Mouse (Mus musculus) bone marrow macrophage, adult 2 months (primary cell): ENCODE data around the gene Rras. TPM values are rescaled to one million over a fixed set of nuclear protein-coding genes. Genes with fewer than 3 reads are reported as not detected.
A peak's percentile ranks its signal among the peaks of the same experiment; 100 is the strongest.

Source experiments
- H3K27ac ChIP-seq: 2 replicates; pipeline ENCODE4 v1.5.1; 2012; ENCODE audit warnings: low read depth, low read length; ENCODE audit not compliant: insufficient read depth
- H3K4me1 ChIP-seq: 2 replicates; pipeline ENCODE4 v1.6.1; 2012; ENCODE audit warnings: low read length; ENCODE audit not compliant: control insufficient read depth, insufficient read depth
- H3K4me3 ChIP-seq: 2 replicates; pipeline ENCODE4 v1.5.1; 2012; ENCODE audit warnings: mild to moderate bottlenecking, low read length, moderate library complexity; ENCODE audit not compliant: insufficient read depth
- CTCF ChIP-seq: IDR thresholded peaks from 2 replicates; pipeline ENCODE4 v1.5.1; 2012; ENCODE audit warnings: low read depth, mild to moderate bottlenecking, low read length, moderate library complexity
- POLR2A ChIP-seq: IDR thresholded peaks from 2 replicates; pipeline ENCODE4 v1.6.1; 2012; ENCODE audit warnings: mild to moderate bottlenecking, low read depth, low read length, borderline replicate concordance
- polyA plus RNA-seq: library from polyadenylated mRNA; stranded (reverse); fragments of >200 nt; gene quantifications from 2 replicates; pipeline ENCODE4 v1.2.4, GENCODE M21; 2012; ENCODE audit not compliant: missing spikeins, insufficient read depth, insufficient read length

Gene Rras
- polyA plus RNA-seq, 1 experiment = 123 TPM

- no peaks in the 10 kb centered on the region for H3K4me1 ChIP-seq
- TF ChIP-seq POLR2A (no peak), CTCF (no peak)
- no peak overlapping the region for H3K27ac ChIP-seq
- no peak overlapping the region for H3K4me3 ChIP-seq
These were observed 18.9 kb downstream of the Rras start for GRCm38 (mm10) chr7:45036702-45037101.

GRCm38 (mm10) chr7:45037720-45038361 is 20.1 kb downstream of the Rras start:
- no peak overlapping the region for H3K4me3 ChIP-seq
- peak; percentile 82 for TF ChIP-seq CTCF
- no peak for TF ChIP-seq POLR2A
- no peaks in the 10 kb centered on the region for H3K4me1 ChIP-seq
- no peak overlapping the region for H3K27ac ChIP-seq

GRCm38 (mm10) chr7:45038411-45038810 is 20.6 kb downstream of the Rras start:
- no peaks in the 10 kb centered on the region for H3K4me1 ChIP-seq
- no peak for TF ChIP-seq POLR2A
- no peak for TF ChIP-seq CTCF
- H3K27ac ChIP-seq = no peak overlapping the region
- H3K4me3 ChIP-seq = no peak overlapping the region

- no peaks in the 10 kb centered on the region for H3K4me1 ChIP-seq
- H3K27ac ChIP-seq = no peak overlapping the region
- TF ChIP-seq POLR2A (no peak), CTCF (no peak)
- H3K4me3 ChIP-seq = no peak overlapping the region
These were observed 23.1 kb downstream of the Rras start for GRCm38 (mm10) chr7:45040851-45041250.

DNA sequence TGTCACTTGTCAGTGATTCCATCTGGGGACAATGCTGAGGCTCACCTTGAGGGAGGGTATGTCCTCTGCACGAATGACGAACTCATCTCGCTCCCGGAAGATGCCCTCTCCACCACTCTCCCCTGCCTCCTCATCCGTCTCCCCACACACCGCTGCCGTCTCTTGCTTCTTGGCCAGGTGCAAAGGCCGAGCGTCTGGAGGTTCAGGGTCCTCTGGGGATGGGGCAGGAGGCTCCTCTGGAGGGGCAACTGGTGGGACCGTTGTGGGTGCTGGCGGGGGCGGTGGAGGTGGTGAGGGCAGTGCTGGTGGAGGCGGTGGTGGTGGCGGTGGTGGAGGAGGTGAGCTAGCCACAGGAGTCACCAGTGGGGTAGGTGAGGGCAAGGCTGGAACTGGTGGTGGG is 25.5 kb downstream of the Rras start:
- no peak overlapping the region for H3K4me3 ChIP-seq
- H3K4me1 ChIP-seq = no peaks in the 10 kb centered on the region
- H3K27ac ChIP-seq = no peak overlapping the region
- TF ChIP-seq CTCF (no peak), POLR2A (no peak)

DNA sequence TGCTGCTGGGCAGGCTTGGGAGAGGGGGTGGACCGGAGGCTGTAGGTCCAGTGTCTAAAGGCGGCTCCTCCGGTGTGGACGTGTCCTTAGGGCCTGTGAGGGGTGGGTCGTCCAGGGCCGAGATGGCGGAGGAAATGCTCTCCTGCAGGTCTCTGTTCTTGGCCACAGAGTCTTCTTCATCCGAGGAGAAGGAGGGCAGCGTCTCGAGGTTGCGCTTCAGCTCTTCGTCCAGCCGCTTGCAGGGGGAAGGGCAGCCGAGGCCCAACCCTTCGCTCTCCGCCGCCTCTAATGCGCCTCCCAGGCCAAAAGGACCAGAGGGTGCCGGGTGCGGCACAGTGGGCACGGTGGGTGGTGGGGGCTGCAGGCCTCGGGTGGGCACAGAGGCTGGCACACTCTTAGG is 28.0 kb downstream of the Rras start:
- Histone ChIP-seq H3K4me1 (no peaks in the 10 kb centered on the region), H3K4me3 (no peak overlapping the region), H3K27ac (no peak overlapping the region)
- TF ChIP-seq CTCF (no peak), POLR2A (no peak)

GRCm38 (mm10) chr7:45046853-45047350 is 29.1 kb downstream of the Rras start:
- Histone ChIP-seq H3K27ac (no peak overlapping the region), H3K4me3 (no peak overlapping the region), H3K4me1 (peaks cover 4% of the 10 kb centered on the region)
- TF ChIP-seq POLR2A = no peak
- no peak for TF ChIP-seq CTCF

DNA sequence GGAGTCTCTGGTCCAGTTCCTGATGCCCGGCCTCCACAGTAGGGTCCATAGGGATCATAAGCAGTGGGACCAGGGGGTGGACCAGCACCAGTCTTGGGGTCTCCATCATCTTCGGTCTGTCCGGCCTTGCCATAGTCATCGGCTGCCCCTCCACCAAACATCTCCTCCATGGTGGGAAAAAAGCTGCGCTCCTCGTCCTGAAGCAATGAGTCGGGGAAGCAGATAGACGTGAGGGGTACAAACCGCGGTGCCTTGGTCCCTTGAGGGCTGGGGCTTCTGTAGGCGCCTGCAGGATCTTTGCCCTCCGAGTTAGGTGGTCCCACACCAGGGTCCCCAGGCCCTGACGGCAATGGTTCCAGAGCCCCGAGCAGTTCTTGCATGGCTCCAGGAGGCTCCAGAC is 29.7 kb downstream of the Rras start:
- Histone ChIP-seq H3K4me3 (no peak overlapping the region), H3K4me1 (peaks cover 4% of the 10 kb centered on the region), H3K27ac (no peak overlapping the region)
- TF ChIP-seq POLR2A (no peak), CTCF (no peak)

GRCm38 (mm10) chr7:45048001-45048890 is 30.5 kb downstream of the Rras start:
- TF ChIP-seq POLR2A = no peak
- no peak for TF ChIP-seq CTCF
- Histone ChIP-seq H3K27ac (no peak overlapping the region), H3K4me1 (peaks cover 4% of the 10 kb centered on the region), H3K4me3 (no peak overlapping the region)
